Mouse (Mus musculus) forebrain, embryonic 10.5 days (tissue): ENCODE results near the gene Ypel2. TPM values are rescaled to one million over a fixed set of nuclear protein-coding genes. Genes with fewer than 3 reads are reported as not detected.

Experiments used
- DNase-seq: peaks from one replicate; pipeline ENCODE4 v3.0.0-alpha.2; 2017; ENCODE audit warnings: low spot score; ENCODE audit errors: extremely low spot score
- H3K27ac ChIP-seq: fragments of 300-500 bp; sonication (generic); 2 replicates; pipeline ENCODE4 v1.5.1; 2016; ENCODE audit warnings: mild to moderate bottlenecking
- H3K27me3 ChIP-seq: fragments of 300-500 bp; sonication (generic); 2 replicates; pipeline ENCODE4 v1.6.1; 2016; ENCODE audit warnings: mild to moderate bottlenecking; ENCODE audit not compliant: poor library complexity, severe bottlenecking
- H3K36me3 ChIP-seq: fragments of 300-500 bp; sonication (generic); replicated peaks from 2 replicates; pipeline ENCODE4 v1.6.1; 2016; ENCODE audit warnings: mild to moderate bottlenecking, moderate library complexity
- H3K4me1 ChIP-seq: fragments of 300-500 bp; sonication (generic); 2 replicates; pipeline ENCODE4 v1.6.1; 2016
- H3K4me3 ChIP-seq: fragments of 300-500 bp; sonication (generic); 2 replicates; pipeline ENCODE4 v1.5.1; 2016; ENCODE audit warnings: mild to moderate bottlenecking, moderate library complexity
- H3K9me3 ChIP-seq: fragments of 300-500 bp; sonication (generic); 2 replicates; pipeline ENCODE4 v1.6.1; 2016; ENCODE audit warnings: mild to moderate bottlenecking, moderate library complexity
- WGBS: fragments of 180-500 bp; shearing (Covaris S2); methylation state at CpG from one replicate; pipeline ENCODE4 v1.1.7; 2016; 5-methylcytosine and 5-hydroxymethylcytosine counted together
- polyA plus RNA-seq: library from polyadenylated mRNA; unstranded; fragments of >200 nt; fragmentation: Nextera tagmentation; extraction: Ambion mirVana; gene quantifications from 2 replicates; pipeline ENCODE4 v1.2.1, GENCODE M21; 2016

Gene Ypel2
- polyA plus RNA-seq, 1 experiment from 2014 or later: 2.9 TPM

DNA sequence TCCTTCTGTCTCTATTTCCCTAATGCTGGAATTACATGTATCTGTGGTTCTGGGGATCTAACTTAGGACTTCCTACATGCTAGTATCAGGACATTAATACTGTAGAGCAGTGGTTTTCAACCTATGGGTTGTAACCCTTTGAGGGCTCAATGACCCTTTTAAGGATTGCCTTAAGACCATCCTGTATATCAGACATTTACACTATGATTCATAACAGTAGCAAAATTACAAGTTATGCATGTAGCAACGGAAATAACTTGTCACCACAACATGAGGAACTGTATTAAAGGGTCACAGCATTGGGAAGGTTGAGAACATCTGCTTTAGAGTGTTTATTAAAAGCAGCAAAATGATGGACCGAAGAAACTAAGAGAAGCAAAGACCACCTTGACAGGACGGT, 26.8 kb downstream of the Ypel2 start:
- WGBS: 94% methylated on average over 3 of the region's 3 CpGs
- H3K27me3 ChIP-seq: peaks cover 47% of the 10 kb centered on the region
- no peaks in the 10 kb centered on the region for H3K9me3 ChIP-seq
- H3K36me3 ChIP-seq: no peaks in the 10 kb centered on the region
- no peak overlapping the region for H3K27ac ChIP-seq
- DNase-seq: no peak
- no peak overlapping the region for H3K4me3 ChIP-seq
- H3K4me1 ChIP-seq: peaks cover 60% of the 10 kb centered on the region

DNA sequence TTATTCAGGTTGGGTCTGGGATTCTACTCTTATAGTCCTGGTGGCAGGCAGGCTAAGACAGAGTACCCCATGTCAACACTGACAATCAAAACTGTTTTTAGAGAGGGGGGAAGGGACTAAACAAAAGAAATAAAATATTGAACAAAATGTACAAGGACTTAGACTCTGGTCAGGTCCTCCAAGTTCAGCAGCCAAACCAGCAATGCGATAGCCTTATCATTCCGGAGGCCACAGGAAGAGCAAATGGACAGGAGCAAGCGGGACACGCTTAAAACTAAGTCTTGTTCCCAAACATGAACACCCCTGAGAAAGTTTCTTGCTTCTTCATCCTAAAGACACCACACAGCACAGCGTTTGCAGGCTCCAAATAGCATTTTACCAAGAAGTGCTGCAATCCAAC, 28.4 kb downstream of the Ypel2 start:
- no peaks in the 10 kb centered on the region for H3K9me3 ChIP-seq
- no peak overlapping the region for H3K4me3 ChIP-seq
- WGBS: 94% methylated on average over 5 of the region's 5 CpGs
- H3K27me3 ChIP-seq: peaks cover 31% of the 10 kb centered on the region
- peaks cover 55% of the 10 kb centered on the region for H3K4me1 ChIP-seq
- DNase-seq: no peak
- H3K27ac ChIP-seq: no peak overlapping the region
- no peaks in the 10 kb centered on the region for H3K36me3 ChIP-seq

DNA sequence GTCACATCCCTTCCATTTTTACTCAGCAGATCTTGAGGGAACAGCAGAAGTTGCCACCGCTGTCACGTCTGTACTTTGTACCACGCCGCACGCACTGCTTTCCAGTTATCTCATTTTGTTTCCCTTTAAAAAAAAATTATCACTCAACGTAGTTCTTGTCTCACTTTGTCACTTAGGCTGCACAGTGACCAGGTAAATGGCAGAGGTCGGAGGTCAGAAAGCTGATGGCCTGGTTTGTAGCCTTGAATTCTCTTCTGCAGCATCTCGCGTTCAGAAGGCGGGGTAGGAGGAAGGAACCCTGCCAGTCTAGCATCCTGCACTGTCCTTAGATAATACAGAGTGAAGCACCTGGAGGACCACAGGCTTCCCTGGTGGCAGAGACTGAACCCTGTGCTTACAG, 29.8 kb downstream of the Ypel2 start:
- H3K4me3 ChIP-seq: no peak overlapping the region
- no peaks in the 10 kb centered on the region for H3K9me3 ChIP-seq
- H3K27ac ChIP-seq: no peak overlapping the region
- WGBS: 90% methylated on average over 10 of the region's 10 CpGs
- H3K4me1 ChIP-seq: peaks cover 54% of the 10 kb centered on the region
- no peaks in the 10 kb centered on the region for H3K36me3 ChIP-seq
- peaks cover 20% of the 10 kb centered on the region for H3K27me3 ChIP-seq
- no peak for DNase-seq

DNA sequence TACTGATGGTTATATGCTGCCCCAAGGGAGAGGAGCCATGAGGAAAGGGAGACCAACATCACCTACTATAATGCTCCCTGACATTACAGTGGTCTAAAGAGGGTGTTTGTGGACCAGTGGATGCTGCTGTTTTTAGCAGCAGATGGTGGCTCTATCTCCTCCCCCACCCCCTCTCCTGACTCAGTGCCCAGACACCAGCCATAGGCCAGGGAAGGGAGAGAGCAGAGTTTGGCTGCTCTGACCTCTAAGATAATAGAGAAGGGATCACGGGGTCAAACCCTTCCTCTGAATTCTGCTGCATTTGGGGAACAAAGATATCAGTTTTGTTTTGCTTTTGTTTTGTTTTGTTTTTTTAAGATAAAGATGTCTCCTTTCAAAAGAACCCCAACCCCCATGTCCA, 30.5 kb downstream of the Ypel2 start:
- H3K27ac ChIP-seq: no peak overlapping the region
- H3K4me1 ChIP-seq: peaks cover 54% of the 10 kb centered on the region
- 71% methylated on average over 1 of the region's 1 CpGs for WGBS
- H3K27me3 ChIP-seq: peaks cover 17% of the 10 kb centered on the region
- no peaks in the 10 kb centered on the region for H3K9me3 ChIP-seq
- no peaks in the 10 kb centered on the region for H3K36me3 ChIP-seq
- no peak overlapping the region for H3K4me3 ChIP-seq
- no peak for DNase-seq

DNA sequence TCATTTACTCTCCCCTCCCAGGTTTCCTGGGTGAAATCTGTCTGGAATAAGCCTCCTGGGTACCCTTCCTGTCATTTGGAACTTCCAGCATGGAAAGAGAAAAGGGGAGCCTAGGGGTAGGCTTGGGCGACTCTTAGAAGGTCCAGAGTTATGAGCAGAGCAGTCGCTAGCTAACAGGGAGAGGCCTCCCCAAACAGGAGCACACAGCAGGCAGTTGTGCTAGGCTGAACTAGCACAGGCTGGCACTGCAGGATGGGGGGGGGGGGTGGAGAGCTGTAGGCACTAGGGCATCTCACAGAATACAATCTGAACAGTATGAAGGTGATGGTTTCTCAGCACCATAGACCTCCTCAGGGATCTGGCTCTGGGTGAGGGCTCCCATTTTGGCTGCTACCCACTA, 31.1 kb downstream of the Ypel2 start:
- Histone ChIP-seq H3K4me1 (peaks cover 56% of the 10 kb centered on the region), H3K27me3 (peaks cover 10% of the 10 kb centered on the region), H3K4me3 (no peak overlapping the region), H3K9me3 (no peaks in the 10 kb centered on the region), H3K27ac (peak overlapping the region; percentile 53; the same call in 1 of the 2 replicates), H3K36me3 (no peaks in the 10 kb centered on the region)
- WGBS: 75% methylated on average over 2 of the region's 2 CpGs
- no peak for DNase-seq

DNA sequence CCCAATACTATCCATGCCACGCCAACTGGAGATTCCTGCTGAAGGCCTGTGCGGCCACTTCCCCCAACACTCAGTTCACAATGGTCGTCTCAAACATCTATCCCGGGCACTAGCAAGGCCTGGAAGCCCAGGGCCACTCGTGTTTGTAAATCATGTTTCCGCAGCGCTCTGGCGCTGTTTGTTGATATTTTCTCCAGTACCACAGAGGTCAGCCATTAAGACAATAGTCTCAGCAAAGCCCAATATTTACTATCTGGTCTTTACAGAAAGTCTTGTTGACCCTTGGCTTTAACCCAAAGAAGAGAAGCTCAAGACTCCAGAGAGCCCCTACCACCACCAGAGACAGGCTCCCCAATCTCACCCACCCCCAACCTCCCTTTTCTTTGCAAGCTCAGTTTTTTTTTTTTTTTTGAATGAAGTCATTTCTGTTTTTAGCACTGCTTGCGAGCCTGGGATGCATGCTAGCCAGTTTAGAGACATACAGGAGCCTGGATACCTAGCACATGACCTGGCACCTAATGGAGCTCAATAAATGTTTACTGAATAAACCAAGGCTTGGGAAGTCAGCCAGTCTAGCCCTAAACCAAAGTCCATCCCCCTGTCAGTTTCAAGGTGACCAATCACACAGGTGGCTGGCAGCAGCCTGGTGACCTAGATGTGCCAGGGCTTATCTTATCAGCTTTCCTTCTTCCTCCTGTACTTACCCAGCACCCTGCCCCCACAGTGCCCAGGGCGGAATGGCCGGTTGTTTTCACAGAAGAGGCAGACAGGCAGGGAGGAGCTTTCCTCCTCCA, 31.8 kb downstream of the Ypel2 start:
- Histone ChIP-seq H3K4me3 (no peak overlapping the region), H3K4me1 (peaks cover 62% of the 10 kb centered on the region), H3K36me3 (no peaks in the 10 kb centered on the region), H3K9me3 (no peaks in the 10 kb centered on the region), H3K27me3 (peaks cover 3% of the 10 kb centered on the region), H3K27ac (peak overlapping the region; percentile 53; the same call in 1 of the 2 replicates)
- WGBS: 82% methylated on average over 11 of the region's 11 CpGs
- no peak for DNase-seq

DNA sequence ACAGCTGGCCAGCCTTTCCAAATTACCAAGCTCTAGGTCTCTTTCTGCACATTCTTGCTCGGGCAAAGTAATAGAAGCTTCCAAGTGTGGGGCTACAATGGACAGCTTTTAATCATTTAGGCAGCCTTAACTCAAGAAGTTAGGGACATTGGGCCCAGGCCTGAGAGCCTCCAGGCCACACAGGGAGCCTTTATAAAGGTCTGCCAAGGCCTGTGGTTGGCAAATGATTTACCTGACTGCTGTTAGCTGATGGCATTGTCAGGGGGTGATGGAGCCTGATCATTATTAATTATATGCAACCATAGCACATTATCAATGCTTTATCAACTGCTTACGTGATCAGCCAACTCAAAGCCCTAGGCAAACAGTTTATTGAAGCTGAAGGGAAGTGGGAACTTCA, 33.2 kb downstream of the Ypel2 start:
- peaks cover 73% of the 10 kb centered on the region for H3K4me1 ChIP-seq
- H3K27me3 ChIP-seq: no peaks in the 10 kb centered on the region
- no peak overlapping the region for H3K4me3 ChIP-seq
- H3K27ac ChIP-seq: no peak overlapping the region
- 62% methylated on average over 2 of the region's 2 CpGs for WGBS
- H3K9me3 ChIP-seq: no peaks in the 10 kb centered on the region
- no peak for DNase-seq
- no peaks in the 10 kb centered on the region for H3K36me3 ChIP-seq

DNA sequence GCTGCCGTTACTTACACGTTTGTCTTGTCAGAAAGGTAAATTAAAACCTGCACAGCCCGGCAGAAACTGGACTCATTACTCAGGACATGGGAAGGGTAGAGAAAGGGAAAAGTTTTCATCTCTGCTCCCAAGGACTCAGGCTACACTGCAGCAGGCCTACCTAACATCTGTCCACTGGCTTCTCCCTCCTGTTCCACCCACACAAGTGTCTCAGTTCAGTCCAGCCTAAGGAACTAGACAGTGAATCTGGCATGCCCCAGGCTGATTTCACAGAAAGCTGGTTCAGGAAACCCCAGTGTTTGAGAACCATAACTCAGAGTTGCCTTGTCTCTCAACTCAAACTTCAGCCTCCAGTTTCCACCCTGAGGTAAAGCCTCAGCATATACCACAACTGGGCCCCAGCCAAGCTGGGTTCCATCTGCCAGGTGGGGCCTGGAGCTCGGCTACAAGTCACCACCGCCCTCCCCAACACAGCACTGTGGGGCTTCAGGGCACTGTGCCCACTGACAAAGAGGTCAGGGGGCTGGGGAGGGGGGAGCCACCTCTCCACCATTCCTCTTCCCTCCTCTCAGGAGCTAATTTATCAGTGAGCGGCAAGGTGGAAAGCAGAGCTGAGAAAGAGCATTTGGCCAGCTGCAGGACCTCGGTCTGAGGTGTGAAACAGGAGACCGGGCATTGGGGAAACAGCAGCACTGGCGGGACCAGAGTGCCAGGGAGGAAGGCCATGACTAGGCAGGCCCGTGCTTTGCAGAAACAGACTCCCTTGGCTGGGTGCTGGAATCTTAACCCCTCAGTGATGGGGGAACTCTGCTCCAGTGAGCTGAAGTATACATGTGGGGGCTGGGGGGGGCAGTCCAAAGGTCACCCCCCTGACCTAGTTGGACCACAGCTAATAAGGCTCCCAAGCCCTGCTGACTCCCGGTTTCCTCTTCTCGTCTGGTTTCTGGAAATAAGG, 34.5 kb downstream of the Ypel2 start:
- H3K27me3 ChIP-seq: no peaks in the 10 kb centered on the region
- H3K36me3 ChIP-seq: no peaks in the 10 kb centered on the region
- H3K4me1 ChIP-seq: peaks cover 77% of the 10 kb centered on the region
- H3K27ac ChIP-seq: peak overlapping the region; percentile 69
- DNase-seq: no peak
- H3K4me3 ChIP-seq: no peak overlapping the region
- H3K9me3 ChIP-seq: no peaks in the 10 kb centered on the region
- 65% methylated on average over 12 of the region's 12 CpGs for WGBS

DNA sequence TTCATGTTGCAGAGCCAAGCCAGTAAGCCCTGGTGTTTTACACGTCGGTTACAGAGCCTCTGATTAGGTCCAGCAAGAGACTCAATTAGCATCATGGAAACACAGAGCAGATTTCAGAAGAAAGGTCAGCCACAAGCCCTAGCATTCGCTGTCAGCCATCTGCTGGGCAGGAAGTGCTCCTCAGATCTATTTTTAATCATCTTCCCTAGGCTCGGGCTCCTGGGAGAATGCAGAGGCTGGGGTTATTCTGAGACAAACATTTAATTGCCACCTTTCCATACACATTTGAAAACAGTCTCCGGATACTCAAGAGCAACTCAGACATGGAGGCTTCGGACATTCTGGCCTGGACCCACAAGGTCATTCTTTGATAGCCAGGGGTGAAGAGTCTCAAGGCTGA, 35.3 kb downstream of the Ypel2 start:
- no peak overlapping the region for H3K4me3 ChIP-seq
- DNase-seq: no peak
- H3K27me3 ChIP-seq: no peaks in the 10 kb centered on the region
- no peaks in the 10 kb centered on the region for H3K36me3 ChIP-seq
- WGBS: 68% methylated on average over 6 of the region's 6 CpGs
- no peaks in the 10 kb centered on the region for H3K9me3 ChIP-seq
- H3K27ac ChIP-seq: 0 out of 2 replicates have a peak overlapping the region, but pooled peaks have one; percentile 3
- peaks cover 72% of the 10 kb centered on the region for H3K4me1 ChIP-seq

DNA sequence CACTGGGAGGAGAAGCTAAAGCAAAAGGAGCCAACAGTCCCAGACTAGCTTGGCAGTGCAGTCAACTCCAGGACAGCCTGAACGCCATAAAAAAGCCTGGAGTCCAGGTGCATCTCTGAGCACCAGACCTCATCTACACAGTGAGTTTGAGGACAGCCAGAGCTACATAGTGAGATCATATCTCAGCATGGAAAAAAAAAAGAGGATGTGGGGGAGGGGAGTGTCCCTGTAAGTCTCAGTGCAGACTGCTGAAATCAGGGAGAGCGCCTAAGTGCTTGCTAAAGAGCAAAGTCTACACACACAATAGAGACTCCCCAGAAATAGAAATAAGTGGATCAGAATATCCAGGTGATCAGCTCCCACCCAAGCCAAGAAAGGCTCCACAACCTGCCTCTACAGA, 37.1 kb downstream of the Ypel2 start:
- DNase-seq: no peak
- 86% methylated on average over 2 of the region's 2 CpGs for whole genome bisulfite sequencing
- peaks cover 74% of the 10 kb centered on the region for H3K4me1 ChIP-seq
- no peak overlapping the region for H3K27ac ChIP-seq
- no peaks in the 10 kb centered on the region for H3K9me3 ChIP-seq
- H3K4me3 ChIP-seq: no peak overlapping the region
- no peaks in the 10 kb centered on the region for H3K27me3 ChIP-seq
- H3K36me3 ChIP-seq: no peaks in the 10 kb centered on the region

DNA sequence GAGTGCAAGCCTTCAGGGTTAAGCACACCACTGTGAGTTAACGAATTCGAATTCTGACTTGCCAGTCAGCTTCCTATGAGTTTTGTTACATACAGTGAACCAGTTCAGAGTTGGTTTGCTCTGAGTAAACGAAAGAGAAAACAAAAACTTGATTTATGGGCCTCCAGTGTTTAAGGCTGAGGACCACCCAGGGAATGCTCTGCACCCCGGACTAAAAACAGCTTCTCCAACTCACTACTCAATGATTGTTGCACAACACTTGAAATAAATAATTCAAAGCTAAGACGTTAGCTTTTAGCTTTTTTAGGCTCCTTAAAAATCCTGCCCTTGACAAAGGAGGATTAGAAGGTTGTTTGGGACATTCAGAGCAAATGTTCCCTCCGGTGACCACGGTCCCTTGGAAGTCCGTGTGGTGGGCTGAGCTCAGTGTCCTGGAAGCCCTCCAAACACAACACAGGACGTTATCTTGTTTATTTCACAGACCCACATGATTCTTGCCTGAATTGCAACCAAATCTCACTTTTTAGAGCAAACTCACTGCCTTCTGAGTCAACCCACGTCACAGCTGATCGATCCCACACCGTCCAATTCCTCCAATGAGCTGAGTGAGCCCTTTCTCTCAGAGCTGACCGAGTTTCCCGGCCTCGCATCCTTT, 38.8 kb downstream of the Ypel2 start:
- no peak for DNase-seq
- H3K4me1 ChIP-seq: peaks cover 61% of the 10 kb centered on the region
- H3K36me3 ChIP-seq: no peaks in the 10 kb centered on the region
- no peak overlapping the region for H3K4me3 ChIP-seq
- no peak overlapping the region for H3K27ac ChIP-seq
- 88% methylated on average over 15 of the region's 15 CpGs for WGBS
- H3K9me3 ChIP-seq: no peaks in the 10 kb centered on the region
- no peaks in the 10 kb centered on the region for H3K27me3 ChIP-seq

DNA sequence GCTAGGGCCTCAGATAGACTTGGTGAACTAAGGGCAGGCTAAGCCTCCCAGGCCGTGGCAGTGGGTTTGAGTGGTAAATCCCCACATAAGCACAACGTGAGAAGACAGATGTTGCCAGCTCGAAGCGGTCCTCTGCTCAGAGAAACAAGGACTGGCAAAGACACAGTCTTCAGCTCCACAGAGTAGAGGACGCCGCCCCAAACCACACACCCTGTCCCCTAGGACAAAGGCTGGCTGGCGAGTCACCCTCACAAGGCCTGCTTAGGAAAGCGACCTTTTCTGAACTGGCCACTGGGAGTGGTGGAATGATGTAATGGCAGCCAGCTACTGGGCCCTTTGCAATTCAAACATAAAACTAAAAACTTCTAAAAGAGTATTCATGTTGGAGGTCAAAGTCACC, 40.4 kb downstream of the Ypel2 start:
- H3K27me3 ChIP-seq: no peaks in the 10 kb centered on the region
- 0 out of 2 replicates have a peak overlapping the region, but pooled peaks have one; percentile 48 for H3K27ac ChIP-seq
- WGBS: 78% methylated on average over 8 of the region's 8 CpGs
- no peaks in the 10 kb centered on the region for H3K36me3 ChIP-seq
- no peak for DNase-seq
- H3K4me3 ChIP-seq: no peak overlapping the region
- H3K9me3 ChIP-seq: no peaks in the 10 kb centered on the region
- peaks cover 45% of the 10 kb centered on the region for H3K4me1 ChIP-seq
